Mouse (Mus musculus) kidney, postnatal 36 days (tissue): Measurements from ENCODE around the gene Dvl1.

Experiments used
- DNase-seq, 2 experiments: peaks; one replicate each; pipeline ENCODE4 v3.0.0; 2021 to 2022; ENCODE audit warnings: mixed read lengths in 2 of 2

Gene Dvl1

DNA sequence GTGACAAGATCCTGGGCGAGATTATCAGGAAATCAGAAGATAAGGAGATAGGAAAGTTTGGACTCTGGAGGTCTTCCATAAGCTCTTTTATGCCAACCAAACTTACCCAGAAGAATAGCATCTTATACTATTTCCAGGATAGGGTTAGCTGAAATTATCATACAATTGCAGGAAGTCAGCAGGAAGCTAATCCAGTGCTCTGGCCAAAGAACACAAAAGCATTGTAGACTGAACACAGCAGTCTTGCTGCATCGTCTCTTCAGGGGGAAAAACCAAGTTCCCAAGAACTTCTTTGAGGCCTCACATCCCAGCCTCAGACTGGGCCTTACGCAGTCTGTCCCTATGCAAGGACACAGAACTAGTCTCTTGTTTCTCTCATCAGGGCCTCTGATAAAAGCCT lies 36.4 kb downstream of the Dvl1 start:
- DNase-seq: peak; percentile 0 to 31

DNA sequence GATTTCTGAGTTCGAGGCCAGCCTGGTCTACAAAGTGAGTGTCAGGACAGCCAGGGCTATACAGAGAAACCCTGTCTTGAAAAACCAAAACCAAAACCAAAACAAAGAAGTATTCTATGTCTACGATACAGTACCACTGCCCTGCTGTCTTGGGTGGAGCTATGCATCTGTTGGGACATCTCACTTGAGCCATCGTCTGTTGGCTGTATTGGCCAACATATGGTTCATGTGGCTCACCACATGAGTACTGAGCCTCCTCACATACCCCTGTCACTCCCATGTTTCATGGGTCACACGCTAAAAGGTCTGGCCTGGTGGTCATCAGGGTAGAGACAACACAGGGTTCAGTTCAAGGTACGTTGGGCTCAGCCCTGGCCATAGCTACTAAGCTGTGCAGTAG lies 39.1 kb downstream of the Dvl1 start:
- DNase-seq: no peak

DNA sequence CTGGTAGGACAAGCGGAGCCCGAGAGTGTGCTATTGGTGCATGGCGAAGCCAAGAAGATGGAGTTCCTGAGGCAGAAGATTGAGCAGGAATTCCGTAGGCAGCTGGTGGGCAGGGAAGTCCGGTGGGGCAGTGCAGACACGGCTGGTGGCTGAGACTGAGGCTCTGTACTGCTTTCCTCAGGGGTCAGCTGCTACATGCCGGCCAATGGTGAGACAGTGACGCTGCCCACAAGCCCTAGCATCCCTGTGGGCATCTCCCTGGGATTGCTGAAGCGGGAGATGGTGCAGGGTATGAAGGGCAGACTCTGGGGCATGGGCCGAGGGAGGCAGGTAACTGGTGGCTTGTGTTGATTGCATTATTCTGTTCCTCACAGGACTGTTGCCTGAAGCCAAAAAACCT lies 40.5 kb downstream of the Dvl1 start:
- peak in 1 of 2 experiments; percentile 1 for DNase-seq

DNA sequence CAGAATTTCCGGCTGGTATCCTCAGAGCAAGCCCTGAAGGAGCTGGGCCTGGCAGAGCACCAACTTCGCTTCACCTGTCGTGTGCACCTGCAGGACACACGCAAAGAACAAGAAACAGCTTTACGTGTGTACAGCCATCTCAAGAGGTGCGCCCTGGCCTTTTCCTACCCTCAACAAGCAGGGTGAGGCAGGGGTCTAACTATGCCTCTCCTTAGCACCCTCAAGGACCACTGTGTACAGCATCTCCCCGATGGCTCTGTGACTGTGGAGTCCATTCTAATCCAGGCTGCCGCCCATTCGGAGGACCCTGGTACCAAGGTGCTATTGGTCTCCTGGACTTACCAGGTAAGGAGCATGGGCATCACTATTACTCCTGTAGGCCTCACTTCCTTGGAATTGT lies 41.0 kb downstream of the Dvl1 start:
- DNase-seq: no peak

DNA sequence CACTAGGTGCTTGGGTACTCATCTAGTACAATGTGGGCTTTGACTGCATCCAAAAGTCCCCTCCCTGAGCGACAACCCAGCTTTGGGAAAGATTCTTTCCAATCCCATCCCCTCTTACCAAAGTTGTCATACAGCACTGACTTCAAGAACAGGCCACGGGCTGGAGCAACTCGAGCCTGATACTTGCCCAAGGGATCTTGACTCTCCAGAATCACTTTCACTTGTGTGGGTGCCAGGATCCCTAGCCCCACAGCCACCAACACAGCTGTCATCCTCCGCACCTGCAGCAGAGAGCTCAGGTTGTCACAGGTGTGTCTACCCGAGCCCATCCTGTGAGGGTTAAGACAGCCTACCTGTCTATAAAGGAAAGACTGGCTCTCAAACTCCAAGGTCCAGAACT lies 42.1 kb downstream of the Dvl1 start:
- DNase-seq: no peak

DNA sequence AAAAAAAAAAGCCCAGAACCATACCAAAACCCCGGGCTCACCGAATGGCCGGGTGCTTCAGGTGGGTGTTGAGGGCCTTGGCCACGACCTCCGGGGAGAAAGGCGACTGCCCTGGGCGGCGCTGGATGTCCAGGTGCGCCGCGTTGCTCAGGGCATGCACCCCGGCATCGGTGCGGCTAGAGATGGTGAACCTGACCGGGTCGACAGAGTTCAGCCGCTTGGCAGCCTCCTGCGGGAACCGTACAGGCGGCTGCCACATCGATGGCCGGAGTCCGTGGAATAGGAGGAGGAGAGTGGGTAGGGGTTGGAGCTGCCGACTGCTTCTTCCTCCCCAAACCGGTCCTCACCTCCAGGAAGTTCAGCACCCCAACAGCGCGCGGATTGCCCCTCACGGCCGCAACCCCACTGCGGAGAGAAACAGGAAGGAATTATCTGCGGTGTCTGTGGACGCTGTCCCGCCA lies 43.8 kb downstream of the Dvl1 start:
- peak in 1 of 2 experiments; percentile 52 for DNase-seq

DNA sequence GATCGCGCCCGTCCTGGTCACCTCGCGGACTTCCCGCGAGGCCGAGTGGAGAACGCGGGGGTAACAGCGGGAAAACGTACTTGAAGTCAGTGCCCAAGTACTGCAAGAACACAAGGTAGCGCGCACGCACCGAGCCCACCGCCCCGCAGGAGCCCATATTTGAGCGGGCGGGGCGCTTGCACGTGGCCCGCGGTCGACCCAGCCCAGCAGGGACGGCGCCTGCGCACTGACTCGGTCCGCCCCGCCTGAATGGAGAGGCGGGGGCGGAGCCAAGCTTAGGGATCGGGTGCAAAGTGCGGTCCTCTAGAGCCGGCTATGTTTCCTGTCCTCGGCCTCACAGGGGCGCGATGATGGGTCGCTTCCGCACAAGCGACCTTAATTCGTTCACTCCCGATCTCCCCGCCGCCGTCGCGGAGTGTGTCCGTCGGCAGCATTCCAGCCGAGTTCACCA lies 44.4 kb downstream of the Dvl1 start, which contains the start of the genes Pusl1 and Acap3:
Pusl1 (minus strand) TSS at position 231 of the 451 bp plus-strand sequence.
Acap3 (plus strand) TSS at position 272 of the 451 bp plus-strand sequence.
- DNase-seq: peak; percentile 96 to 99

DNA sequence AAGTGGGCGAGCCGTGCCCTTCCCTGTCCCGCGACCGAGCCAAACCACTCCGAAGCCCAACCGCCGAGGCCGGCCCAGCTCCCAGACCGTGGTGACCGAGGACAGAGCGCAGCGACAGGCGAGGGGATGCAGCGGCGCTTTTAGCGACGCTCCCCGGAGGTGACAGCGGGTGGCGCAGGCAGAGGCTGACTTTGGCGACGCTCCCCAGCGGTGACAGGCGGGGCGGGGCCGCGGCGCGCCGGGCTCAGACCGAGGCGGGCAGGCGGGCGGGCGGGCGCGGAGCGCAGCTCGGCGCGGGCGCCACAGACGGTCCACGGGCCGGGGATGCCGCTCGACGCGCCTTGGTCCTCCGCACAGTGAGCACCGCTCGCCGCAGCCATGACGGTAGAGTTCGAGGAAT lies 44.8 kb downstream of the Dvl1 start:
- peak; percentile 80 to 93 for DNase-seq

DNA sequence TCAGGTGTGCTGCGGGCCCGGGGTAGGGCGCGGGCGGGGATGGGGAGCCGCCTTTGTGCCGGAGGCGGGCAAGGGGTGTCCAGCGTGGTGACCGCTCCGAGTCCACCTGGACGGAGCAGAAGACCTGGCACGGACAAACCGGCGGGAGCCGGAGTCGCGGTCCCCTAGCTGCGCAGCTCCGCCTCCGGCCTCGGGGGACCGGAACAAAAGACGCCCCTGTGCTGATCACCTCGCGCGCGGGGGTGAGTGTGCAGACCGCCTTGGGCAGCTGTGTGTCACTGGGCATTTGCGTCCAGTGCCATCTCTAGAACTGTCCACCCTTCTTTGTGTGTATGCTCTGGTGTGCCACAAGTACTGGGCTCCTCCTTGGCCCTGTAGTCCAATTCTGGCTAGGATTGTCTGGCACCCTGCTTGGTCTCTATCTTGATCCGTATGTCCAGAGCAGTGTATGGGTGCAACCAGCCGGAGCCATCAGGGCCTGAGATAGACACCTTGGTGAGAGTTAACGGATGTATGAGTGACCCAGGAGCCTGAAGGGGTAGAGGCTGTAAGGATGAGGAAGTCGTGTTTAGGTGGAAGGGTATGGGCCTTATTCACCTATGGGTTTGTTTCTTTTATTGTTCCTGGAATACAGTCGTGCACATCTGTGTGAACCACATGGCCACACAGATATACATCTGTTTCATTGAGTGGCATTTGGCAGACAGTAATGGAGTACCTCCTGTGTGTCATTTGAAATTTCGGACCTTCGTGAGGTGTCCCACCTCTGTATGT lies 45.4 kb downstream of the Dvl1 start:
- peak; percentile 30 to 55 for DNase-seq

DNA sequence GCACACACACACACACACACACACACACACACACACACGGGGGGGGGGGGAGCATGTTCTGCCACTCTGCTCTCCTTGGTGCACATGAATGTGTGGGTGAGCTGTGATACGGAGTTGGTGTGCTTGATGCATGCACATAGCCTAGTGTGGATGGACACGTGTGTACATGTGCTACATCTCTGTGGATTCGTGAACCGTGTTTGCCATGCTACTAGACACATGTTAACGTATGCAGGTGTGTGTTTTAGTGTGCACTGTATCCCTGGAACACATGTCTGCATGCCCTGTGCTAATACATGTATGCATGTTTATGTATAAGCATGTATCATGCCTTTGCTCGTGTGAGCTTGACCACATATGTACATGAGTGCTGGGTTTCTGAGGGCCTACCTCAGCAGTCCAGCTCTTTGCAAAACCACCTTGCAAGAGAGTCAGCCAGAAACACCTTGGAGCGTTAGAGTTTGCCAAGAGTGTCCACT lies 46.0 kb downstream of the Dvl1 start:
- no peak for DNase-seq

DNA sequence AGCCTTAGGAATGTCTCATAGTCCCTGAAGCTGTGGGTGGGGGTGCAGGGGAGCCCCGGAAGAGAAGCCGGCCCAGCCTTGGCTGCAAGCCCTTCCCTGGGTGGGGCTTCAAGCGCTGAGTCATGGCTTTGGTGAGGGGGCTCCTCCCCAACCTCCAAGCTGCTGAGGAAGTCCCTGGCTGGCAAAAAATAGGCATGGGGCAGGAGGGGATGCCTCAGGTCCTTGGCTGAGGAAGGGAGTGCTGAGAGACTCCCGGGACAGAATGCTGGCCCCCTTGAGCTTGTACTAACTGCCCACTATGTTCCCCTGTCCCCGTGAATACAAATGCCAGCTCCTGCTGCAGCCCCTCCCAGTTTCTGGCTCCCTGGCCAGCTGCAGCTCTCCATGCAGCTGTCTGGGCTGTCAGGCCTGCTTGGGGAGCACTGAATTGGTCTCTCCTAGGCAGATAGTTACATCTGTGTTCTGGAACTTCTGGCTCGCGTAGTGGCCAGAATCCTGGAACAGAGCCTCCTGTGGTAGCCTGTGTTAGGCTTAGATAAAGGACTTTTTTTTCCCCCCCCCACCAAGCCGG lies 47.2 kb downstream of the Dvl1 start:
- peak; percentile 66 to 73 for DNase-seq

DNA sequence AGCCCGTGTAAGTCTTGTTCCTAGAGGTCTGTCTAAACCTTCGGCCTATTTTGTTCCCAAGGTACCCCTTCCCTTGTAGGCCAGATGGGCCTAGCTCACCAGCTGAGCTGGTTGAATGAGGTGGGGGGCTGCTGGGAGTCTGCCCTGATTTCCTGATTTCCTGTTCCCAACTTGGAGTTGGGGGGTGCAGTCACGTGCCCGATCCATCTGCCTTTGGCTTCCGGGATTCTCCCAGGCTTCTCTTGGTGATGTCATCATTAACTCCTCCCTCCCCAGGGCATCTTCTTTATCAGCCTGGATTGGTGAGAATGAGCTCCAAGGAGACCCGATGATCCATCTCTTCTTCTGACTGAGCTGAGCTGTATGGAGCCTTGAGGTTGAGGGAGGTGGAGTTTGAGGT lies 48.0 kb downstream of the Dvl1 start:
- DNase-seq: peak; percentile 64 to 76

DNA sequence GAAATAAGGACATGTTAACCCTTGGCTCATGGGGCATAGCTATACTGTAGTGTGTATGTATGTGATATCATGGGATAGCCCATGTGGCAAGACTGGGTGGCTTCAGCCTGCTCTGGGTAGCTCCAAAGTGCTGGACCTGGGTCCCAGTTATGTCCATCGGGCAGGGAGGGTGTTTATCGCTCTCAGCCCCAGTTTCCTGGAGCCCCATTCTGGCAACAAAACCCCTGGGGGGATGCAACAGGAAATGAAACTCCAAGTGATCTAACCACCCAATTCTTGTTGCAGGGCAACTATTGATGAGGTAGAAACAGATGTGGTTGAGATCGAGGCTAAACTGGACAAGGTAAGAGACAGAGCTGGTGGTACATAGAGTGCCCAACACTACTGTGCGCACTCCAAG lies 48.6 kb downstream of the Dvl1 start:
- DNase-seq: peak in 1 of 2 experiments; percentile 1

DNA sequence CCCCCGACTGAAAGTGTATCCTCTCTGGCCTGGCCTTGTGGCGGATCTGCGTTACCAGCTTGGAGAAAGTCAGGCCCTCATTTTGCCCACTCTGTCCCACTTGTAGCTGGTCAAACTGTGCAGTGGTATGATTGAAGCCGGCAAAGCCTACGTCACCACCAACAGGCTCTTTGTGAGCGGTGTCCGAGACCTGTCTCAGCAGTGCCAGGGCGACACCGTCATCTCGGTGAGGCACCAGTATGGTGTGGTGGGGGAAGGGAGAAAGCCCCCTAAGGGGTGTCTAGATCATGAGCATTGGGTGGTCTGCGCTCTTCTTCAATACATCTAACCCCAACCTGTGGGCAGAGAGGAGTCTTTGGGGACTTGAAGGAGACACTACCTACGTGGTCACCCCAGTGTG lies 49.3 kb downstream of the Dvl1 start:
- no peak for DNase-seq

DNA sequence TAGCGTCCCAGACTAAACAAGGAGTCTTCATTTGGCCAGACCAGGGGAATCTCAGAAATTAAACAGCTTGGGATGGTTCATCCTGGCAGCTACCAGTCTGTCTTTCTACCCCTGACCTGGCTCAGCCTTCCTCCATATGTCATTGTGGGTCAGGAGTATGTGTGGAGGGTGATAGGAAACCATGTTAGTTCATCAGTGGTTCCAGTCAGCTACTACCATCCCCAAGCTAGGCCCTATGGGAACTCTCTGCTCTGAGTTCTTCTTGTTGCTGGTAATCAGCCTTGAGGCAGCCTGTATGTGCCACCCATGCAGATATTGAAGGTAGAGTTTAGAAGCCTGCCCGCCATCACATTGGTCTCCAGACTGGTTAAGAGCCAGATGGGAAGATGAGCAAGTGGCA lies 51.1 kb downstream of the Dvl1 start:
- DNase-seq: no peak

DNA sequence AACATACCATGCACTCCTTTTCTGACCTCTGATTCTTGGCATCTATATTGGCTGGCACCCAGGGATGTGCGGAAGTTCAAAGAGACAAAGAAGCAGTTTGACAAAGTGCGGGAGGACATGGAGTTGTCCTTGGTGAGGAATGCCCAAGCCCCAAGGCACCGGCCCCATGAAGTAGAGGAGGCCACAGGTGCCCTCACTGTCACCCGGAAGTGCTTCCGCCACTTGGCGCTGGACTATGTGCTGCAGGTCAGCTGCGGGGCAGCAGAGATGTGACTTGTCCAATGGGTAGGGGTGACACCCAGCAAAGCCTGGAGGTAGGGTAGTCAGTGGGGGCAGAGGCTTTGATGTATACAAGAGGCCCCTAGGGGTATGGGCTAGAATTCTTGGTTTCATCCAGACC lies 52.2 kb downstream of the Dvl1 start:
- DNase-seq: no peak

DNA sequence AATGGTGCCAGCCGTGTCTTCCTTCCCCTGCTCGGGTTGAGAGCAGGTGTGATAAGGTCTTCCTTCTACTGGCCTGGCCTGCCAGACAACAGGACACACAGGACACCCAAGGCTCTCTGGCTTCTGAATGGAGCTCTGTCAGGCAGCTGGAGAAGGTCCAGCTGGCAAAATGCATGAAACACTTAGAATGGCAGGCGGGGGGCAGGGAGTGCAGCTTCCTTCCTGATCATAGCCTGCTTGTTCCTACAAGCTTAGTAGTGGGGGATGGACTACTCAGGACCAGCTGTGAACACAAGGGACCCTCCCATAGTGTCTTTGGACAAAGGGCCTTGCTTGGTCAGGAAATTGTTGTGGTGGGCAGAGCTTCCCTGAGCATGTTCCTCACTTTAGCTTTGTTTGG lies 54.0 kb downstream of the Dvl1 start:
- peak; percentile 49 to 64 for DNase-seq

DNA sequence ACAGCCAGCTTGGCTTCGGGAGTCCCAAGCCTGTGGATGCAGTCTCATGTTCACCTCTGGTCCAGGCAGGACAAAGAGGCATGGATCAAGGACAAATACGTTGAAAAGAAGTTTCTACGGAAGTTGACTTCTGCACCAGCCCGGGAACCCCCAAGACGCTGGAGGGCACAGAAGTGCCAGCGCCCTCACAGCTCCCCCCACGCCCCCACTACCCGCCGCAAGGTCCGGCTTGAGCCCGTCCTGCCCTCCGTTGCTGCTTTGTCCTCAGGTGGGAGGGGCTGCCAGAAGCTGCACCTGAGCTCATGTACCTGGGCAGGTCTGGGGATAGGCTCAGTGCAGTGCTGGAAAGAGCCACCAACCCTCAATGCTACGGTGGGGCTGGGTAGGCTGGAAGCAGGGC lies 56.0 kb downstream of the Dvl1 start:
- no peak for DNase-seq

DNA sequence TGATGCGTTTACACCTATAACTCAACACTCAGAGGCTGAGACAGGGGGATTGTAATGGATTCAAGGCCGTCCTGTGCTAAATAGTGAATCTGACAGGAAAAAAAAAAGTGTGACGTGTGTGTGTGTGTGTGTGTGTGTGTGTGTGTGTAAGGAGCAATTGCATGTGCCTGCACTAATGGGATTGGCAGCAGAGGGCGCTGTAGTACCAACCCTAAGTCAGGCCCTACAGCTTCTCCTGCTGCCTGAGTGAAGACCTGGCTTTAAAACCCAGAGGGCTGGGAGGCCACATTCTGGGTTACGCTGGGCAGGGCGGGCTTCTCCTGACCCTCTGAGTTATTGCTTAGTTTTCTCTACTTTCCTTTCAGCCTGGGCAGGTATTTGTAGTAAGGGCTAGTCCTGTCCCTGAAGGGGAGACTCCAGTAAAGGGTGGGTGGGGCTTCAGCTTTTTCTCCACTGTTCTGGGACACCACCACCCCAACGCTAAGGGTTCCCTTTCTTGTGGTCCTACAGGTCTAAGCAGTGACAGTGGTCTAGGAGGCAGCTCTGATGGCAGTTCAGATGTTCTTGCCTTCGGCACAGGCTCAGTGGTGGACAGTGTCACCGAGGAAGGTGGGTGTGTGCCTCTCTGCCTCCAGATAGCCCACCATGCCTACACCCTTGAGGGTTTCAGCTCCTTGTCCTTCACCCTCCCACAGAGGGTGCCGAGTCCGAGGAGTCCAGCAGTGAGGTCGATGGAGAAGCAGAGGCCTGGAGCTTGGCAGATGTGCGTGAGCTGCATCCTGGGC lies 57.3 kb downstream of the Dvl1 start:
- peak in 1 of 2 experiments; percentile 68 for DNase-seq

DNA sequence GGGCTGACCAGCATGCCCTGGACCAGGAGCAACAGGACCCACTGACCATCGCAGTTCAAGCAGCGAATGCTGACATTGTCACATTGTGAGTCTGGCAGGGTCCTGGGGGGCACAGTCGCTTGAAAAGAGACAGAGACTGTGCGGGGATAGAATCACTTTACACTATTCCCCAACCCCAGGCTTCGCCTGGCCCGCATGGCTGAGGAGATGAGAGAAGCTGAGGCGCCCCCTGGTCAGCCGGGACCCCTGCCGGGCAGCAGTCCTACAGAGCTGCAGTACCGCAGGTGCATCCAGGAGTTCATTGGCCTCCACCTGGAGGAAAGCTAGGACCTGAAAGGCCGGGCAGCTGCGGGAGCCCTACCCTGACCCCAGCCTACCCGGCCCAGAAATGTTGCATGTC lies 58.4 kb downstream of the Dvl1 start:
- DNase-seq: no peak

DNA sequence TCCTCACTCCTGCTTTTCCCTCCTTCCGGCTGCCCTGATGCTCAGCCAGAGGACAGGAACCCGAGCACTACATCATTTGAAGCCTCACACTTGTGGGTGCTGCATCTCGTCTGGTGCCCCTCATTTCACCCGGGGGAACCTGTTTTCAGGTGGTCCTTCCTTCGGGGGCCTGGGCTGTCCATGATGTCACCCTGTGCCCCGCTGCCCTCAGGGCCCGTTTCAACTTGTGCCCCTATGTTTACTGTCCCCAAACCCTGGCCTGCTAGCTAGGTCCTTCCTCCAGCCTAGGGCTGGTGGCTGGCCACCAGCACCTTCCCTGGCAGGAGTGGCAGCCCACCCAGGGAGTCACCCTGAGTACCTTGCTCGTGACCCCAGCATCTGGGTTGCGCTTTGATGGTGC lies 58.9 kb downstream of the Dvl1 start:
- no peak for DNase-seq

DNA sequence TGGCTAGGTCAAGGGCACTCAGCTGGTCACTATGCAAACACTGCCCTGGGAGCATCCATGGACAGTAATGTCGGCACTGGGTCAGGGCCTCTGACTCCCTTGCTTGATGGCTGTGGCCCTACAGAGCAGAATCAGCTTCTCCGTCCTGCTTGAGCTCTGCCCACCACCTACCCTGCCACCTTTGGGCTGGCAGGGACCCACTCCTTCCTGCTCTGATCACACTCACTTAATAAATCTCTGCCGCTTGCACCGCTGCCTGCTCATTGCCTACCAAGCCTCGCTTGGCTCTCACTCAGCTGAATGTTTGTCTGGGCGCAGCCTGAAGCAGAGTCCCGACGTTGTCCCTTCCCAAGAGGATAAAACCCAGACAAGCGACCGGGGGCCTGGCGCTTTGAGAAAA lies 59.8 kb downstream of the Dvl1 start:
- peak in 1 of 2 experiments; percentile 1 for DNase-seq

DNA sequence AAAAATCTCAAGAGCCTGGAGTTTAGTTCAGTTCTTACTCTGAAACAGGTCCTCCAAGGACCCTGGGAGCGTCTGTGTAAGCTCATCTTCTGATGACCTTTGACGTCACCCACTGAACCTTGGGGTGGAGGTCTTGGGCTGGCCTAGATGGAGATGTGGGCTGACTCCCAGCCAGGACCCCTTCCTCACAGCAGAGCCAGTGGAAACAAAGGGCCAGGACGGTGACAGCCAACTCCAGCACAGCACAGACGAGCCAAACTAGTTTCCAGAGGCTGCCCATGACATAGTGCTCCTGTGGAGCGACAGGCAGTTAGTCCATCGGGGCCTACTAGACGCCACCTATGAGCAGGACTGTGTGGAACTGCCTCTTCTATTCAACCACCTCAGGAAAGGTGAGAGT lies 61.1 kb downstream of the Dvl1 start:
- peak in 1 of 2 experiments; percentile 0 for DNase-seq
